Mouse (Mus musculus): Measurements from ENCODE around the gene Nup205. TPM values are rescaled to one million over a fixed set of nuclear protein-coding genes. Genes with fewer than 3 reads are reported as not detected.

The Nup205 gene
- polyA plus RNA-seq (2012; rRNA removed; ENCODE audit: low replicate concordance) = 18.7 and 28.6 TPM in 2 replicates

DNA sequence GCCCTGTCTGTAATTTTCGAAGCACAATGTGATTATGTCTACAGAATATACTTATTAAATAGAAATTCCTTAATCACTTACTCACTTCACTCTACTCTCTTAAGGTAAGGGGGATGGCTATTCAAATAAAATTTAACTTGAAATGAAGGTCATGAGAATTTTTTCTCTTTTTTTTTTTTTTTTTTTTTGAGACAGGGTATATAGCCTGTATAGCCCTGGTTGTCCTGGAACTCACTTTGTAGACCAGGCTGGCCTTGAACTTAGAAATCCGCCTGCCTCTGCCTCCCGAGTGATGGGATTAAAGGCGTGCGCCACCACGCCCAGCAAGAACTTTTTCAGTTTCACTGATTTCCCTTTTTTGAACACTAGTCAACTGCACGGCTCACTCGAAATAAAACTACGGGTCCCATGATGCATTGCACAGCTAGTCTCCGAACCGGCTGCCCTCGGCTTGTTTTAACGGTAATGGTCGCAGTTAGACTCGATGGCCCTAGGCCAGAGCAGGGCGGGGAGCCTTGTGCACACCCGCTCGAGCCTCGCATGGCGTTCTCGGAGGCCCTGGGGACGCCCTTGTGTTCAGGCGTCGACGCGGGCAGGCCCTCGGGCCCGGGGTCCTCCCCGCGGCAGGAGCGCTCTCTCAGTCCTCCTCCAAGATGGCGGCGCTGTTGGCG lies at the start of gene Nup205:
TSS of gene Nup205 (plus strand) at position 443 of the 671 bp plus-strand sequence.

GRCm38 (mm10) chr6:35133579-35134488 lies 43.4 kb upstream of the Nup205 start, which contains the start of gene Cnot4:
Gene Cnot4, minus strand, starts transcription at chr6:35133724.

Other genes starting within 250 kb of the Nup205 start
- 1.2 and 2.8 TPM in 2 replicates for gene Slc23a4, start 189.0 kb upstream of the Nup205 start, polyA plus RNA-seq (2012; rRNA removed; ENCODE audit: low replicate concordance)
- 10.5 and 14.9 TPM in 2 replicates for gene Cnot4, start 43.7 kb upstream of the Nup205 start, polyA plus RNA-seq (2012; rRNA removed; ENCODE audit: low replicate concordance)
- 2.8 and 7.1 TPM in 2 replicates for gene Slc13a4, start 130.7 kb downstream of the Nup205 start, polyA plus RNA-seq (2012; rRNA removed; ENCODE audit: low replicate concordance)
- gene Fam180a, start 148.7 kb downstream of the Nup205 start, polyA plus RNA-seq (2012; rRNA removed; ENCODE audit: low replicate concordance) = 0.40 and 1.5 TPM in 2 replicates